Mouse (Mus musculus): ENCODE measurements at regions not wholly inside any gene's neighbourhood (a gene's known extent, or its start where the extent isn't known, plus 50 kb on each side); places are given as distances from the start of the nearest gene placed in this dataset.

GRCm38 (mm10) chr2:30685137-30685860, 90.5 kb downstream of the Cstad start:
- no peaks in the 10 kb centered on the region for H3K36me3 ChIP-seq (ENCODE audit: insufficient read depth, low read length)
- H3K4me2 ChIP-seq (ENCODE audit: low read depth, low read length, poor library complexity, severe bottlenecking): no peak overlapping the region
- no peak overlapping the region for H3K4me3 ChIP-seq (ENCODE audit: low read depth, low read length)
- H3K27me3 ChIP-seq (ENCODE audit: insufficient read depth, low read length): no peaks in the 10 kb centered on the region
- WGBS: 63% methylated on average over 10 of the region's 10 CpGs
- DNase-seq (ENCODE audit: low spot score) (peak; percentile 63), ATAC-seq (ENCODE audit: low FRiP score) (no peak)
- H3K4me1 ChIP-seq (ENCODE audit: insufficient read depth, low read length): peaks cover 12% of the 10 kb centered on the region
- TF ChIP-seq CTCF (IDR thresholded peaks at IDR 0.05): no peak
- H3K9me3 ChIP-seq (ENCODE audit: low read length): no peaks in the 10 kb centered on the region
- peak overlapping the region; percentile 75 for H3K27ac ChIP-seq (ENCODE audit: low read depth, low read length)
- H3K9ac ChIP-seq (replicated peaks; ENCODE audit: low read length, poor library complexity, severe bottlenecking): peak overlapping the region; percentile 14; the same call in 1 of the 2 replicates

GRCm38 (mm10) chr2:30684461-30684860, 89.6 kb downstream of the Cstad start:
- Histone ChIP-seq H3K27me3 (ENCODE audit: insufficient read depth, low read length) (no peaks in the 10 kb centered on the region), H3K27ac (ENCODE audit: low read depth, low read length) (peak overlapping the region; percentile 27; the same call in 1 of the 2 replicates), H3K4me1 (ENCODE audit: insufficient read depth, low read length) (peaks cover 12% of the 10 kb centered on the region), H3K36me3 (ENCODE audit: insufficient read depth, low read length) (no peaks in the 10 kb centered on the region), H3K9me3 (ENCODE audit: low read length) (no peaks in the 10 kb centered on the region), H3K9ac (replicated peaks; ENCODE audit: low read length, poor library complexity, severe bottlenecking) (no peak overlapping the region), H3K4me2 (ENCODE audit: low read depth, low read length, poor library complexity, severe bottlenecking) (no peak overlapping the region), H3K4me3 (ENCODE audit: low read depth, low read length) (no peak overlapping the region)
- ATAC-seq (ENCODE audit: low FRiP score): no peak
- no peak for DNase-seq (ENCODE audit: low spot score)
- WGBS: 85% methylated on average over 6 of the region's 6 CpGs
- TF ChIP-seq CTCF (IDR thresholded peaks at IDR 0.05): no peak

GRCm38 (mm10) chr2:30682146-30682825, 87.4 kb downstream of the Cstad start:
- no peak for DNase-seq (ENCODE audit: low spot score)
- no peak overlapping the region for H3K9ac ChIP-seq (replicated peaks; ENCODE audit: low read length, poor library complexity, severe bottlenecking)
- H3K27me3 ChIP-seq (ENCODE audit: insufficient read depth, low read length): no peaks in the 10 kb centered on the region
- H3K27ac ChIP-seq (ENCODE audit: low read depth, low read length): no peak overlapping the region
- no peaks in the 10 kb centered on the region for H3K36me3 ChIP-seq (ENCODE audit: insufficient read depth, low read length)
- H3K4me2 ChIP-seq (ENCODE audit: low read depth, low read length, poor library complexity, severe bottlenecking): no peak overlapping the region
- WGBS: 30% methylated on average over 5 of the region's 5 CpGs
- H3K4me1 ChIP-seq (ENCODE audit: insufficient read depth, low read length): peaks cover 15% of the 10 kb centered on the region
- no peak for ATAC-seq (ENCODE audit: low FRiP score)
- no peak for TF ChIP-seq CTCF (IDR thresholded peaks at IDR 0.05)
- H3K4me3 ChIP-seq (ENCODE audit: low read depth, low read length): no peak overlapping the region
- H3K9me3 ChIP-seq (ENCODE audit: low read length): no peaks in the 10 kb centered on the region

GRCm38 (mm10) chr2:30681642-30682041, 86.8 kb downstream of the Cstad start:
- no peaks in the 10 kb centered on the region for H3K36me3 ChIP-seq (ENCODE audit: insufficient read depth, low read length)
- H3K4me3 ChIP-seq (ENCODE audit: low read depth, low read length): no peak overlapping the region
- no peak overlapping the region for H3K9ac ChIP-seq (replicated peaks; ENCODE audit: low read length, poor library complexity, severe bottlenecking)
- no peaks in the 10 kb centered on the region for H3K9me3 ChIP-seq (ENCODE audit: low read length)
- peaks cover 14% of the 10 kb centered on the region for H3K4me1 ChIP-seq (ENCODE audit: insufficient read depth, low read length)
- no peaks in the 10 kb centered on the region for H3K27me3 ChIP-seq (ENCODE audit: insufficient read depth, low read length)
- WGBS: 48% methylated on average over 2 of the region's 2 CpGs
- 0 out of 2 replicates have a peak overlapping the region, but pooled peaks have one; percentile 32 for H3K27ac ChIP-seq (ENCODE audit: low read depth, low read length)
- TF ChIP-seq CTCF (IDR thresholded peaks at IDR 0.05): no peak
- H3K4me2 ChIP-seq (ENCODE audit: low read depth, low read length, poor library complexity, severe bottlenecking): no peak overlapping the region
- ATAC-seq (ENCODE audit: low FRiP score): no peak
- no peak for DNase-seq (ENCODE audit: low spot score)

GRCm38 (mm10) chr2:30679041-30679440, 84.2 kb downstream of the Cstad start:
- Histone ChIP-seq H3K27me3 (ENCODE audit: insufficient read depth, low read length) (no peaks in the 10 kb centered on the region), H3K27ac (ENCODE audit: low read depth, low read length) (no peak overlapping the region; the same call in 1 of the 2 replicates), H3K4me1 (ENCODE audit: insufficient read depth, low read length) (peaks cover 21% of the 10 kb centered on the region), H3K4me2 (ENCODE audit: low read depth, low read length, poor library complexity, severe bottlenecking) (no peak overlapping the region), H3K9me3 (ENCODE audit: low read length) (no peaks in the 10 kb centered on the region), H3K36me3 (ENCODE audit: insufficient read depth, low read length) (no peaks in the 10 kb centered on the region), H3K9ac (replicated peaks; ENCODE audit: low read length, poor library complexity, severe bottlenecking) (no peak overlapping the region), H3K4me3 (ENCODE audit: low read depth, low read length) (no peak overlapping the region)
- no peak for ATAC-seq (ENCODE audit: low FRiP score)
- DNase-seq (ENCODE audit: low spot score): no peak
- TF ChIP-seq CTCF (IDR thresholded peaks at IDR 0.05): no peak

- DNase-seq (ENCODE audit: low spot score) (no peak), ATAC-seq (ENCODE audit: low FRiP score) (peak; percentile 17; the same call in 1 of the 2 replicates)
- no peaks in the 10 kb centered on the region for H3K36me3 ChIP-seq (ENCODE audit: insufficient read depth, low read length)
- H3K27ac ChIP-seq (ENCODE audit: low read depth, low read length): peak overlapping the region; percentile 93
- H3K9ac ChIP-seq (replicated peaks; ENCODE audit: low read length, poor library complexity, severe bottlenecking): peak overlapping the region; percentile 64
- TF ChIP-seq CTCF (IDR thresholded peaks at IDR 0.05): no peak
- no peaks in the 10 kb centered on the region for H3K9me3 ChIP-seq (ENCODE audit: low read length)
- peak overlapping the region; percentile 14; the same call in 1 of the 2 replicates for H3K4me3 ChIP-seq (ENCODE audit: low read depth, low read length)
- H3K27me3 ChIP-seq (ENCODE audit: insufficient read depth, low read length): no peaks in the 10 kb centered on the region
- peak overlapping the region; percentile 48 for H3K4me2 ChIP-seq (ENCODE audit: low read depth, low read length, poor library complexity, severe bottlenecking)
- H3K4me1 ChIP-seq (ENCODE audit: insufficient read depth, low read length): peaks cover 21% of the 10 kb centered on the region
- WGBS: 7% methylated on average over 5 of the region's 5 CpGs
Observed at GRCm38 (mm10) chr2:30677498-30677897, 82.7 kb downstream of the Cstad start.

Measured in midbrain, postnatal 0 days (tissue).